Mouse (Mus musculus) heart, embryonic 13.5 days (tissue): ENCODE data around the gene Usp21. TPM values are rescaled to one million over a fixed set of nuclear protein-coding genes. Genes with fewer than 3 reads are reported as not detected.
"Not testable (repeated sequence)": the region's sequence is repeated elsewhere in the genome, so short reads cannot be mapped to it uniquely, and the experiment has no call there.

Experiments used
- ATAC-seq: fragments of 200-750 bp; cut with Nextera tagmentation; 2 replicates; pipeline ENCODE4 v1.8.0; 2017; ENCODE audit warnings: moderate TSS enrichment; ENCODE audit not compliant: insufficient number of reproducible peaks, low FRiP score, low TSS enrichment; ENCODE audit errors: extremely low read depth
- H3K27ac ChIP-seq: fragments of 300-500 bp; sonication (generic); replicated peaks from 2 replicates; pipeline ENCODE4 v1.5.1; 2015; ENCODE audit warnings: moderate library complexity, mild to moderate bottlenecking, inconsistent platforms
- H3K27me3 ChIP-seq: fragments of 300-500 bp; sonication (generic); replicated peaks from 2 replicates; pipeline ENCODE4 v1.6.1; 2015; ENCODE audit warnings: mild to moderate bottlenecking, inconsistent platforms
- H3K36me3 ChIP-seq: fragments of 300-500 bp; sonication (generic); 2 replicates; pipeline ENCODE4 v1.6.1; 2015; ENCODE audit warnings: mild to moderate bottlenecking, inconsistent platforms
- H3K4me1 ChIP-seq: fragments of 300-500 bp; sonication (generic); 2 replicates; pipeline ENCODE4 v1.6.1; 2015; ENCODE audit warnings: inconsistent platforms
- H3K4me2 ChIP-seq: fragments of 300-500 bp; sonication (generic); 2 replicates; pipeline ENCODE4 v1.6.1; 2015; ENCODE audit warnings: inconsistent platforms, mild to moderate bottlenecking, moderate library complexity
- H3K4me3 ChIP-seq: fragments of 300-500 bp; sonication (generic); 2 replicates; pipeline ENCODE4 v1.5.1; 2015; ENCODE audit warnings: moderate library complexity, mild to moderate bottlenecking, inconsistent platforms
- H3K9ac ChIP-seq: fragments of 300-500 bp; sonication (generic); 2 replicates; pipeline ENCODE4 v1.6.1; 2015; ENCODE audit warnings: inconsistent platforms, mild to moderate bottlenecking, moderate library complexity
- H3K9me3 ChIP-seq: fragments of 300-500 bp; sonication (generic); 2 replicates; pipeline ENCODE4 v1.6.1; 2016; ENCODE audit warnings: inconsistent platforms
- WGBS: fragments of 180-500 bp; shearing (Covaris S2); methylation state at CpG from one replicate; pipeline ENCODE4 v1.1.7; 2015; ENCODE audit warnings: mixed read lengths; 5-methylcytosine and 5-hydroxymethylcytosine counted together
- polyA plus RNA-seq: library from polyadenylated mRNA; unstranded; fragments of >200 nt; fragmentation: Nextera tagmentation; extraction: Ambion mirVana; gene quantifications from 2 replicates; pipeline ENCODE4 v1.2.1, GENCODE M21; 2015

The Usp21 gene
- 48.4 and 52.2 TPM in 2 replicates for polyA plus RNA-seq

- no peaks in the 10 kb centered on the region for H3K9me3 ChIP-seq
- peak within 1 kb of the TSS; percentile 93 for H3K27ac ChIP-seq
- H3K4me1 ChIP-seq: peaks cover 32% of the 10 kb centered on the region
- no peaks in the 10 kb centered on the region for H3K27me3 ChIP-seq
- peak; percentile 82 for ATAC-seq
- peaks cover 74% of the 10 kb centered on the region for H3K36me3 ChIP-seq
- 1% methylated on average over 49 of the region's 49 CpGs for whole genome bisulfite sequencing
- H3K9ac ChIP-seq: peak within 1 kb of the TSS; percentile 98
- peak within 1 kb of the TSS; percentile 74 for H3K4me2 ChIP-seq
- peak within 1 kb of the TSS; percentile 88 for H3K4me3 ChIP-seq
These were observed at the start of gene Usp21 for GRCm38 (mm10) chr1:171287136-171288081. Gene Usp21 (minus strand): TSS chr1:171287991.

- no peaks in the 10 kb centered on the region for H3K27me3 ChIP-seq
- ATAC-seq: no peak
- WGBS: 0% methylated on average over 4 of the region's 4 CpGs
These were observed 42.4 kb upstream of the Usp21 start for GRCm38 (mm10) chr1:171330216-171330560.

GRCm38 (mm10) chr1:171329433-171330215 lies 41.8 kb upstream of the Usp21 start:
- ATAC-seq: peak; percentile 73
- H3K4me2 ChIP-seq: peak overlapping the region; percentile 78

More at GRCm38 (mm10) chr1:171330216-171330560, 42.4 kb upstream of the Usp21 start:
- Histone ChIP-seq H3K9ac (peak overlapping the region; percentile 99), H3K4me3 (peak overlapping the region; percentile 91), H3K9me3 (no peaks in the 10 kb centered on the region), H3K4me1 (peaks cover 62% of the 10 kb centered on the region), H3K36me3 (peaks cover 40% of the 10 kb centered on the region), H3K27ac (peak overlapping the region; percentile 99), H3K4me2 (peak overlapping the region; percentile 78)

GRCm38 (mm10) chr1:171328839-171329432 lies 41.1 kb upstream of the Usp21 start, which contains the start of gene Dedd:
Gene Dedd (plus strand): TSS chr1:171329145.
- Histone ChIP-seq H3K9me3 (no peaks in the 10 kb centered on the region), H3K4me1 (peaks cover 60% of the 10 kb centered on the region), H3K9ac (peak within 1 kb of the TSS; percentile 99), H3K4me3 (peak within 1 kb of the TSS; percentile 91), H3K27me3 (no peaks in the 10 kb centered on the region), H3K36me3 (peaks cover 33% of the 10 kb centered on the region), H3K4me2 (peak within 1 kb of the TSS; percentile 78), H3K27ac (peak within 1 kb of the TSS; percentile 99)
- peak; percentile 80 for ATAC-seq
- WGBS: under 1% methylated on average over 45 of the region's 48 CpGs

More at GRCm38 (mm10) chr1:171329433-171330215, 41.8 kb upstream of the Usp21 start:
- WGBS: 0% methylated on average over 50 of the region's 61 CpGs
- Histone ChIP-seq H3K9ac (peak overlapping the region; percentile 99), H3K27me3 (no peaks in the 10 kb centered on the region), H3K4me1 (peaks cover 62% of the 10 kb centered on the region), H3K9me3 (no peaks in the 10 kb centered on the region), H3K27ac (peak overlapping the region; percentile 99), H3K36me3 (peaks cover 36% of the 10 kb centered on the region), H3K4me3 (peak overlapping the region; percentile 91)

- Histone ChIP-seq H3K36me3 (peaks cover 26% of the 10 kb centered on the region), H3K9me3 (no peaks in the 10 kb centered on the region), H3K27ac (peak overlapping the region; percentile 99), H3K4me1 (peaks cover 53% of the 10 kb centered on the region), H3K9ac (peak overlapping the region; percentile 99), H3K4me2 (peak overlapping the region; percentile 78), H3K4me3 (peak overlapping the region; percentile 91), H3K27me3 (no peaks in the 10 kb centered on the region)
- no peak for ATAC-seq
- 22% methylated on average over 9 of the region's 9 CpGs for WGBS
These were observed 40.5 kb upstream of the Usp21 start for GRCm38 (mm10) chr1:171328244-171328643.

- H3K9ac ChIP-seq, H3K4me2 ChIP-seq, H3K9me3 ChIP-seq, H3K27me3 ChIP-seq, H3K27ac ChIP-seq, H3K4me3 ChIP-seq, ATAC-seq: not testable (repeated sequence)
- peaks cover 39% of the 10 kb centered on the region for H3K4me1 ChIP-seq
- H3K36me3 ChIP-seq: peaks cover 16% of the 10 kb centered on the region
- WGBS: 73% methylated on average over 4 of the region's 4 CpGs
These were observed 38.8 kb upstream of the Usp21 start for GRCm38 (mm10) chr1:171326588-171326987.

GRCm38 (mm10) chr1:171325571-171325970 lies 37.8 kb upstream of the Usp21 start:
- no peaks in the 10 kb centered on the region for H3K27me3 ChIP-seq
- no peak overlapping the region for H3K9ac ChIP-seq
- no peak overlapping the region for H3K4me2 ChIP-seq
- 69% methylated on average over 2 of the region's 2 CpGs for WGBS
- ATAC-seq: no peak
- peaks cover 29% of the 10 kb centered on the region for H3K4me1 ChIP-seq
- H3K27ac ChIP-seq: no peak overlapping the region
- H3K4me3 ChIP-seq: no peak overlapping the region
- H3K9me3 ChIP-seq: no peaks in the 10 kb centered on the region
- H3K36me3 ChIP-seq: peaks cover 16% of the 10 kb centered on the region

GRCm38 (mm10) chr1:171322012-171322411 lies 34.2 kb upstream of the Usp21 start:
- no peak overlapping the region for H3K9ac ChIP-seq
- H3K27me3 ChIP-seq: no peaks in the 10 kb centered on the region
- ATAC-seq: no peak
- peaks cover 16% of the 10 kb centered on the region for H3K36me3 ChIP-seq
- no peaks in the 10 kb centered on the region for H3K9me3 ChIP-seq
- WGBS: 78% methylated on average over 1 of the region's 1 CpGs
- no peak overlapping the region for H3K4me2 ChIP-seq
- peaks cover 12% of the 10 kb centered on the region for H3K4me1 ChIP-seq
- H3K4me3 ChIP-seq: no peak overlapping the region
- H3K27ac ChIP-seq: 0 out of 2 replicates have a peak overlapping the region, but pooled peaks have one; percentile 12

- no peak overlapping the region for H3K4me2 ChIP-seq
- no peak overlapping the region for H3K9ac ChIP-seq
- no peaks in the 10 kb centered on the region for H3K9me3 ChIP-seq
- H3K27ac ChIP-seq: no peak overlapping the region
- H3K27me3 ChIP-seq: no peaks in the 10 kb centered on the region
- no peak for ATAC-seq
- peaks cover 10% of the 10 kb centered on the region for H3K4me1 ChIP-seq
- H3K36me3 ChIP-seq: peaks cover 15% of the 10 kb centered on the region
- H3K4me3 ChIP-seq: no peak overlapping the region
These were observed 33.6 kb upstream of the Usp21 start for GRCm38 (mm10) chr1:171321415-171321814.

- H3K27me3 ChIP-seq: no peaks in the 10 kb centered on the region
- peak overlapping the region; percentile 56 for H3K4me2 ChIP-seq
- H3K36me3 ChIP-seq: peaks cover 4% of the 10 kb centered on the region; the same call in 1 of the 2 replicates
- ATAC-seq: no peak
- H3K4me1 ChIP-seq: no peaks in the 10 kb centered on the region
- peaks cover 8% of the 10 kb centered on the region; the same call in 1 of the 2 replicates for H3K9me3 ChIP-seq
- peak overlapping the region; percentile 29 for H3K4me3 ChIP-seq
- peak overlapping the region; percentile 48; the same call in 1 of the 2 replicates for H3K9ac ChIP-seq
- no peak overlapping the region for H3K27ac ChIP-seq
- WGBS: 17% methylated on average over 5 of the region's 5 CpGs
These were observed 32.4 kb upstream of the Usp21 start for GRCm38 (mm10) chr1:171320151-171320550.
